Mouse (Mus musculus): ENCODE results near the gene Pdk2. TPM values are rescaled to one million over a fixed set of nuclear protein-coding genes. Genes with fewer than 3 reads are reported as not detected.

Gene Pdk2
- total RNA-seq, 2 experiments from 2014 or later = 21.4 to 22.2 TPM

- peak; percentile 95 for DNase-seq
- intact Hi-C loops (cut with DNase I) = no loop called here
Observed at GRCm38 (mm10) chr11:95006525-95007219, 34.5 kb downstream of the Pdk2 start.

- no peak for DNase-seq
- intact Hi-C loops (cut with DNase I) = no loop called here
Observed at GRCm38 (mm10) chr11:95006038-95006437, 35.1 kb downstream of the Pdk2 start.

- no peak for DNase-seq
- intact Hi-C loops (cut with DNase I) = no loop called here
Observed at GRCm38 (mm10) chr11:95004937-95005198, 36.3 kb downstream of the Pdk2 start.

GRCm38 (mm10) chr11:95004136-95004936, 36.8 kb downstream of the Pdk2 start:
- intact Hi-C loops (cut with DNase I) = no loop called here
- DNase-seq = no peak

GRCm38 (mm10) chr11:95002705-95003104, 38.4 kb downstream of the Pdk2 start:
- intact Hi-C loops (cut with DNase I) = no loop called here
- no peak for DNase-seq

GRCm38 (mm10) chr11:95001584-95002347, 39.4 kb downstream of the Pdk2 start:
- DNase-seq = no peak
- intact Hi-C loops (cut with DNase I) = no loop called here

GRCm38 (mm10) chr11:95001058-95001457, 40.1 kb downstream of the Pdk2 start:
- intact Hi-C loops (cut with DNase I) = no loop called here
- DNase-seq = peak; percentile 94

GRCm38 (mm10) chr11:95000548-95000947, 40.6 kb downstream of the Pdk2 start:
- DNase-seq = no peak
- intact Hi-C loops (cut with DNase I) = no loop called here

GRCm38 (mm10) chr11:95000128-95000527, 41.0 kb downstream of the Pdk2 start:
- intact Hi-C loops (cut with DNase I) = no loop called here

GRCm38 (mm10) chr11:94998041-94998531, 43.1 kb downstream of the Pdk2 start:
- intact Hi-C loops (cut with DNase I) = no loop called here
- DNase-seq = peak; percentile 58

More at GRCm38 (mm10) chr11:95000128-95000527, 41.0 kb downstream of the Pdk2 start:
- no peak for DNase-seq

- intact Hi-C loops (cut with DNase I) = no loop called here
- DNase-seq = no peak
Observed at GRCm38 (mm10) chr11:94997596-94997995, 43.6 kb downstream of the Pdk2 start.

GRCm38 (mm10) chr11:94996984-94997383, 44.2 kb downstream of the Pdk2 start:
- no peak for DNase-seq
- intact Hi-C loops (cut with DNase I) = no loop called here

- DNase-seq = no peak
- intact Hi-C loops (cut with DNase I) = no loop called here
Observed at GRCm38 (mm10) chr11:94996101-94996500, 45.1 kb downstream of the Pdk2 start.

- intact Hi-C loops (cut with DNase I) = no loop called here
Observed at GRCm38 (mm10) chr11:94994947-94995772, 46.0 kb downstream of the Pdk2 start.

GRCm38 (mm10) chr11:94994208-94994814, 46.8 kb downstream of the Pdk2 start:
- DNase-seq = no peak
- intact Hi-C loops (cut with DNase I) = no loop called here

More at GRCm38 (mm10) chr11:94994947-94995772, 46.0 kb downstream of the Pdk2 start:
- no peak for DNase-seq

GRCm38 (mm10) chr11:94992754-94993606, 48.2 kb downstream of the Pdk2 start:
- intact Hi-C loops (cut with DNase I) = no loop called here
- no peak for DNase-seq

- DNase-seq = no peak
- intact Hi-C loops (cut with DNase I) = no loop called here
Observed at GRCm38 (mm10) chr11:94992480-94992753, 48.7 kb downstream of the Pdk2 start.

- intact Hi-C loops (cut with DNase I) = no loop called here
- no peak for DNase-seq
Observed at GRCm38 (mm10) chr11:94991641-94992479, 49.3 kb downstream of the Pdk2 start.
